Mouse (Mus musculus) regulatory T cell (primary cell): Measurements from ENCODE around the gene Ccdc137.

Source experiments
- in situ Hi-C: fragments of 300-600 bp; cut with MboI, MseI; formaldehyde crosslinking; loops from one replicate; pipeline ENCODE4 v1.15.1; 2025; ENCODE audit warnings: high pct_unique_total_duplicates

Ccdc137 gene

GRCm38 (mm10) chr11:120458847-120459597 lies 1.1 kb downstream of the Ccdc137 start:
- in situ Hi-C loops = no loop called here

- in situ Hi-C loops = no loop called here
These were observed 5.6 kb downstream of the Ccdc137 start for GRCm38 (mm10) chr11:120463536-120463935.

GRCm38 (mm10) chr11:120464365-120464764 lies 6.5 kb downstream of the Ccdc137 start:
- in situ Hi-C loops = no loop called here

DNA sequence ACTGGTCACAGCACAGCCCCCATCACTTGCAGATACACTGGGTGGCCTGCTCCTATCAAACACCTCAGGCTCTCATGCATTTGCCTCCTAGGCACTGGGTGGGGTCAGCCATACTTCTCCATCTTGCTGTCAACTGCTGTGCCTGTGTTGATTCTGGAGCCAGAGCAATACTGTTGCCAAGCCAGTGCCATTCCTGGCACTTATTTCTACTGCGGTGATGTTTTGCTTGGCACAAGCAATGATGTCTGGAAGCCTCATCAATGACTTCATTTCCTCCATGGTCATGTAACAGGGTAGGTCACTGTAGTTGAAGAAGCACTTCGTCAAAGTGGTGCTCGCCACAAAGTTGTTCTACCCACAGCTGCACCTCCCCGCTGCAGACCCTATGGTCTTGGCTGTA lies 7.6 kb downstream of the Ccdc137 start:
- in situ Hi-C loops = no loop called here

GRCm38 (mm10) chr11:120467051-120467735 lies 9.3 kb downstream of the Ccdc137 start, which contains the start of gene Arl16:
Arl16 (minus strand) TSS chr11:120467607.
- in situ Hi-C loops = no loop called here

GRCm38 (mm10) chr11:120467736-120468092 lies 9.8 kb downstream of the Ccdc137 start:
- in situ Hi-C loops = no loop called here

DNA sequence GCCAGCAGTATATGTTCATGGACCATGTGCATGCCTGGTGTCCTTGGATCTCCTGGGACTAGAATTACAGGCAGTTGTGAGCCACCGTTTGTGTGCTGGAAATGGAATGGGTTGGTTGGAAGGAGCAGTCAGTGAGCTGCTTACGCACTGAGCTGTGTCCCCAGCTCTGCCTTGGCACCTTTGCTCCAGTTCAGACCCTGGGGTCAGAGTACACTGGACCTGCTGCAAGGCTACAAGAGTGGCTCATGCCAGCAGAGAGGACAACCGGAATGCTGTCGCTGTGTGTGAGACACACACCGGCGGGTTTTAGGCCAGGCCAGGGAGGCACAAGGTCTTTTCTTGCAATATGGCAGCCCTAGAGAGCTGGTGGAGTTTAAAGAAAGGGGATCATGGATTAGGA lies 14.1 kb downstream of the Ccdc137 start:
- in situ Hi-C loops = no loop called here

DNA sequence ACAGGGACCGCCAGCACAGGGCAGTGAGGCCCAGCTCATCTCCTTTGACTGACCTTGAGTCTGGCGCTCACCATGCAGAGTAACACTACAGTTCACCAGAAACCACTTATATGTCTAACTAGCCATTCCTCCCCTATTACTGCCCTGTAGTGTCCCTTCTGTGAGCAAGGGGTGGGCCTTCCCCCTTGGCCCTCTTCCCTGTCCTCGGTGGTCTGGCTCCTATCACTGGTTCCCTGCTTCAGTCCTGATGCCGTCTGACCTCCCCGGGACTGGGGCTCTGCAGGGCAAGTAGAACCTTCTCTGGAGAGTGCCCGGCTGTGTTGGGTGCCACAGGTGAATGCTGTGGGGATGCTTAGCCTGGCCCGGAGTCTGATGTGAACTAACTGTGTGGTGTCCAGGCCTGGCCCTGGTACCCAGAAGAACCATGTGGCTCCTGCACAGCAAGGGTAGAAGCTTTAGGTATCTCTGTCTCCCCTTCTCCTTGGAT lies 25.6 kb downstream of the Ccdc137 start:
- in situ Hi-C loops = no loop called here

DNA sequence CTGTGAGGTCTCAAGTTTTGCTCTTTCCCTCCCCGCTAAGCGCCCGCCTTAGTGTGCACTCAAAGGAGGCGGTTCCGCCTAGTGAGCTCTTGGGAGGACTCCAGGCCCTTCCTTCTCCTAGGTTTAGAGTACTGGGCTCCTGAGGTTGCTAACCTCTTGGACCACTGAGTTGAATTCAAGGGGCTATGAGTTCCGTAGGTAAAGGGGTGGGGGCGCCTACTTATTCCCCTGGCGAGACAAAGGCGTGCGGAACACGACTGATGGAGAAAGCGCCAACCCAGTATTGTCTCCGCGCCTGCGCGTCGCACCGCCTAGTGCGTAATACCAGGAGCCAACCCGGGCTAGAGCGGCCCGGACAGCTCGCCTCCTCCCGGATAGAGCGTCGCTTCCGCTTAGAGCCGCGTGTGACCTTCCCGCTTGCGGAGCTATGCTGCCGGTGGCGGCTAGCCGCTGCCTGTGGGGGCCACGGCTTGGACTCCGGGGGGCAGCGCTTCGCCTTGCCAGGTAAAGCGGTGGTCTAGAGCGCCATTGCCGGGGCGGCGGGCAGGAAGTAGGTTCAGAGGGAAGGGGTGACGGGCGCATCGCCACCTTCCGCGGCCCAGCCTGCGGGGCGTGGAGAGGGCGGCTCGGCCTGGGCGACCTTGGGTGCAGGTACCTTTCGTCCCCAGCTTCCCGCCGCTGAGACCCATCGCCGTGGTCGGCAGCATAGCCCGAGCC lies 26.5 kb downstream of the Ccdc137 start, which contains the start of gene Mrpl12:
Gene Mrpl12, plus strand, starts transcription at position 349 of the 717 bp plus-strand sequence.
- in situ Hi-C loops = no loop called here

- in situ Hi-C loops = no loop called here
These were observed 27.3 kb downstream of the Ccdc137 start for GRCm38 (mm10) chr11:120485251-120485650.

DNA sequence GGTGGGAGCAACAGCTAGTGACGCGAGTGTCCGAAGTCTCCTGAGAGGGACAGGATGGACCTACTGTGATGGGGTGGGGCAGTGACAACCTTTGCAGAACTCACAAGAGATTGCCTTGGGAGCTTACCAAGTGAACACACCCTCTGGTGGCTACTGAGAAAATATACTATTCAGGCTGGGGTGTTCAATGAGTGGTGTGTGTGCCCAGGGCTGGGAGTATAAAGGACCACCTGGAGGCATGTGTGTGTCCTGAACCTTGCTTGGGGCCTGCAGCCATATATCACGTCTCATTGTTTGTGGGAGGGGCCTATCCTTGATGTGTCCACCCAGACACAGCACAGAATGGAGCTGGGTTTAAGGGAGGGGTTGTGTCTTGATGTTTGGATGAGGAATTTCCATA lies 30.6 kb downstream of the Ccdc137 start:
- in situ Hi-C loops = no loop called here

DNA sequence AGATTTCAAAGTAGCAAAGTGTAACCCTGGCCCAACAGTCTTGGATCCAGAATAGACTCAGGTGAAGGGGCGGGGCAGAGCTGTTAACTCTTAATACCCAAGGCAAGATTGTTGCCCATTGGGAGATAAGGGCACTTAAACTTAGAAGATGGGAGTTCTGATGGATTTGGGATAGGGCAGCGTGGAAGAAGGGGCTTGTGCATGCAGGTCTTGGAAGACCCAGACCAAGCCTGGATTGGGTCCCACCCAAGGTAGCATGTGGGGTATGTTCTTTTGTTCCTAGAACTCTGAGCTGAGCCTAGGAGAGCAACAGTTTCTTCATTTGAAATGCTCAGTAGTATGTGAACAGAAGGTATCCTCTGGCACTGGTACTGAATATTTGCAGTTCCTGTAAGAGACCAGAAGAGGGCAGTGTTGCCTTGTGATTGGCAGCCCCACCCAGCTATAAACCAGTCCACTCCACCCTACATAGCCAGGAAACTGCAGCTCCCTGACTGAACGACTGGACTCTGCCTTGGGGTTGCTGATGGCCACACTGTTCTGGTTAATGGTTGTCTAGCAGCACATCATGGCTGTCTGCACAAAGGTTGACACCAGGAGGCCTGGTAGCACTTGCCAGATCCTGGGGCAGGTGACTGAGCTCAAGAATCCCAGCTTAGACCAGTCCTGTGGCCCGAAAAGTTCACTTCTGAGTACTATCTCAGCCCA lies 31.3 kb downstream of the Ccdc137 start:
- in situ Hi-C loops = no loop called here

DNA sequence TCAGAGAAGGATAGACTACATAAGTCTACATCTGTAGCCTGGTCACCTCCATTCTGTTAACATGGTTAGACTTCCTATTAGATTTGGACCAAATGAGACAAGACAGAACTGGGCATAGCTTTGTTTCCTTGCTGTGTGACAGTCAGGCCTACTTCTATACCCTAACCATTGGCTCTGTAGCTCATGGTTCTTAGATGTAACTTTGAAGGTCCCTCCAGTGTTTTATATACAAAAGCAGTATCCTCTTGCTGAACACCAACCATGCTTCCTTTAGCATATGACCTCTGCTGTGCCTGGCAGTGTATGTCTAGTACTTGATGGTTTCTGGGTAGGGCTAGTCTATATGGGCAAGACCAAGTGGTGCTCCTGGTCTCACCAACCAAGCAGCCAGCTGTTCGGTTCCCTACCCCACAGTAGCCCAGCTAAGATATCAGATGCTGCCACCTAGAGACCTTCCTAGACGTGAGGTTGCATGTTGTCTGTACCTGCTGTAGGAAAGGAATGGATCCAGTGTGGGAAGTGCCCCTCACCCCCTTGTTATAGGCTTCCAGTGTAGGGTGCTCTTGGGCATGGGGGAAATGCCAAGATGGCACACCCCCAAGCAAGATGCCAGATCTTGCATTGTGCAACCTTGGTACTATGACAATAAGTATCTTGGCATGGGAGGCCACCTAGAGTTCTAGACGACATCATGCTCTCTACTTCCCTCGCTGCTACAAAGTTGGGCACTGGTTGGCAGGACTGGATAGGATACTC lies 32.6 kb downstream of the Ccdc137 start:
- in situ Hi-C loops = no loop called here

DNA sequence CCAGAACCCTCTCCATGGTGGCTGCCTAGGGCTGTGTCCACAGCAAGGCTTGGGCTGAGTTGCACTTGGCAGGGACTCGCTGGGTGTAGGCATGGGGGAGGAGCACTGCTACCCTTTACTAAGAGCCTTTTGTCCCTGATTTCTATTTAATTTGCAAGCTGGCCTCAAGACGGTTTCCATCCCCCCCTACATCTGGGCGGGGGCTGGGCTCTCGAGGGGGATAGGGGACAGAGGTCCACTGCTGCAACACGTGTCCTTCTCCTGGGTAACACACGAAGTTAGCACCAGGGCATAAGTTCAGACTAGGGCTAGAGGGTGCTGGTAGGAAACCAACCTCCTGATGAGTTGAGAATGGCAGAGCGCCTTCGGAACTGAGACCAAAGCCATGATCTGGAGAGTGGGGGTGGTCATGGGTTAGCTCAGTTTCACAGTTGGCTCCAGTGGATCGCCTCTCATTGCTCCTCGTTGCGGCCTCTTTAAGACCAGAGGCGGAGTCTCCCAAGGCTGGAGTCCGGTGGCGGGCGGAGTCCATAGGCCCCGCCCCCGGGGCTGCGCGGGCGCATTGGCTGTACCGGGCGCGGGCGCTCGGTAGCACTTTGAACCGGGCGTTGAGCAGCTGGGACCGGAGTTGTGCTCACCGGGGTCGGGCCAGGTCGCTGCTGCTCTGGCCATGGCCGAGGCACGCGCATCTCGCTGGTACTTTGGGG lies 33.6 kb downstream of the Ccdc137 start, which contains the start of gene Slc25a10:
Gene Slc25a10, plus strand, starts transcription at position 524 of the 707 bp plus-strand sequence.
- in situ Hi-C loops = no loop called here

DNA sequence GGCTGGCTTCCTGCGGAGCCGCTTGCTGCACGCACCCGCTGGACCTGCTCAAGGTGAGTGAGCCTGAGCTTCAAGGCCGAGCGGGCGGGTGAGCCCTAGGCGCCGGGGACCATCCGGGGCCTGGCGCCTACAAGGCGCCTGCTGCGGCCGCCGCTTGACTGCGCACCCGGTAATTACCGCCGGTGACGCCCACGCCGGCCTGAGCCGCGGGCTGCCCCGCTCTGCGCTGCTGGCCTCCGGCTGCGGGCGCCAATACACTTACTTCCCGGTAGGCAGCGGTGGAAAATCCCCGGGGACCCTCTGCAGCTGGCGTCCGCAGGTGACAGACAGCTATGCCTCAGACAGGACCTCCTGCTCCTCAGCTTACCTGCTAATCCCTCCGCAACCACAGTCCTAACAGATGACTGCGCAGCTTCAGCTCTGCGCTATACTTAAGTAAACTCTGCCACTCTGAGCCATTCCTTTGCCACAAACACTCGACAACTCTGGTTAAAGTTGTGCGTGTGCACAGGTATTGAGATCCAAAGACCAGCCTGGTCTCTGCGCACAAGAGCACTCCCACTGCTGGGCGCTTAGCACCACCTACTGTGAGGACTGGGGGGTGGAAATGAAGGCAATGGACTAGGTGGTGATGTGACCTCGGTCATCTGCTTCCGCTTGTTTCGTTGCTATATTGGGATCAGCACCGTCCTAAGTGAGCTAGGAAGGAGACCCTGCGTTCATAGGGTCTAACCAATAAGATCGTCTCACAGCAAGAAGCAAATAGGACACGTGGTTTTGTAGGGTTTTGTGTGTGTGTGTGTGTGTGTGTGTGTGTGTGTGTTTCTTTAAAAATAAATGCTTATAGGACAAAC lies 34.3 kb downstream of the Ccdc137 start:
- in situ Hi-C loops = no loop called here

- in situ Hi-C loops = no loop called here
These were observed 34.9 kb downstream of the Ccdc137 start for GRCm38 (mm10) chr11:120492878-120493203.

DNA sequence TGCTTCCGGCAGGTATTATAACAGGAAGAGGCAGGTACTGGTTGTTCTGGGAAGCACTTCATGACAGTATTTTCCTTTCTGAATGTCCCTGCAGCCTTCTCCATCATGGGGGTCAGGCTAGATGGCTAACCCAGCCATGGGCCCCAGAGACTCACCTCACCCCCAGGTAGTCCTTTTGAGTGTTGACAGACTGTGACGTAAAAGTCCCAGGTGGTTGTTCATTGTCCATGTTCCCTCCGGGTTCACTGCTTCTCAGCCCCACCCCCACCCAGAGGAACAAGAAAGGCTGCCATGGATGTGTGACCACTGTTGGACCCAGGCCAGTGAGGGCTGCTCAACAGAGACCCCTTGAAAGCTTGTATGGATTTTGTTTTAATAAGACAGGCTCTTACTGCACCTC lies 35.4 kb downstream of the Ccdc137 start:
- in situ Hi-C loops = no loop called here

- in situ Hi-C loops = no loop called here
These were observed 36.0 kb downstream of the Ccdc137 start for GRCm38 (mm10) chr11:120493911-120494310.

GRCm38 (mm10) chr11:120497436-120497835 lies 39.5 kb downstream of the Ccdc137 start:
- in situ Hi-C loops = no loop called here
